Mouse (Mus musculus) WW6 (cell line): ENCODE data around the gene Gpi1.
"Not testable (repeated sequence)": the region's sequence is repeated elsewhere in the genome, so short reads cannot be mapped to it uniquely, and the experiment has no call there.

Experiments used
- DNase-seq: peaks from one replicate; pipeline ENCODE4 v3.0.0-alpha.2; 2013; ENCODE audit warnings: low read depth, low spot score

The Gpi1 gene

GRCm38 (mm10) chr7:34189376-34189989 lies 40.7 kb downstream of the Gpi1 start:
- no peak for DNase-seq

GRCm38 (mm10) chr7:34183794-34184193 lies 46.3 kb downstream of the Gpi1 start:
- DNase-seq: no peak

DNA sequence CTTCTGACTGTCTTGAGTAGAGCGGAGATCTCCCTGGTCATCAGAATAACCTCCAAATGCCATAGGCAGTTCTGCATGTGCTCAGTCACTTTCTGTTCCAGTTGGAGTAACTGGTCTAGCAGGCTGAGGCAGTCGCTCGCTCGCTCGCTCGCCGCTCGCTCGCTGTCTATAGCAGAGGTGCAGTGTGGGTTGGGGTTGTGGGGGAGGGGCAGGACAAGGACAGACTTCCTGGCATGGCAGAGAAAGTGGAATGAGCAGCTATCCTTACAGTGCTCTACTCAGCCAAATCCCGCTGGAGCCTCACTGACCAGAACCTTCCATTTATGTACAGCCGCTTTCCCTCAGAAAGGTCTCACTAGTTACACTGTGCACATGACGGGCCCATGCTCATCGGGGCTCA lies 46.8 kb downstream of the Gpi1 start:
- DNase-seq: no peak

- not testable (repeated sequence) for DNase-seq
These were observed 53.9 kb downstream of the Gpi1 start for GRCm38 (mm10) chr7:34176241-34176640.

DNA sequence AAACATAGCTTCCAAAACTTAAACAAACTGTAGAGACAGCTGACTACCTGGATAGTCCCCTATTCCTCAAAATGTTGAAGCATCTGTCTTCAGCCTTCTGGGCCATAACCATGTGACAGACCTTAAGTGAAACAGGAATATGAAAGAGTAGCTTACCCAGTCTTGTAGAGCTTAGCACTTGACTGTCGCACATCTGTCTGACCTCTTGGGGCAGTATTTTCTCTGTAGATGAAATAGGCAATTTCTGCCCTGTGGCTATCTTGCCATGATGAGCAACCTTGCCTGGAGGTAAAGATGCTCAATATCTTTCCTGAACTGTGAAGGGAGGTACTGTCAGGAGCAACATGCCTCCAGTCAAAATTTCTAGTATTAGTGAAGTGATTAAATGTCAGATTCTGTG lies 57.9 kb downstream of the Gpi1 start:
- DNase-seq: no peak

GRCm38 (mm10) chr7:34169454-34169853 lies 60.7 kb downstream of the Gpi1 start, which contains the start of gene Uba2:
Gene Uba2 (minus strand): TSS chr7:34169599.
- DNase-seq: no peak

DNA sequence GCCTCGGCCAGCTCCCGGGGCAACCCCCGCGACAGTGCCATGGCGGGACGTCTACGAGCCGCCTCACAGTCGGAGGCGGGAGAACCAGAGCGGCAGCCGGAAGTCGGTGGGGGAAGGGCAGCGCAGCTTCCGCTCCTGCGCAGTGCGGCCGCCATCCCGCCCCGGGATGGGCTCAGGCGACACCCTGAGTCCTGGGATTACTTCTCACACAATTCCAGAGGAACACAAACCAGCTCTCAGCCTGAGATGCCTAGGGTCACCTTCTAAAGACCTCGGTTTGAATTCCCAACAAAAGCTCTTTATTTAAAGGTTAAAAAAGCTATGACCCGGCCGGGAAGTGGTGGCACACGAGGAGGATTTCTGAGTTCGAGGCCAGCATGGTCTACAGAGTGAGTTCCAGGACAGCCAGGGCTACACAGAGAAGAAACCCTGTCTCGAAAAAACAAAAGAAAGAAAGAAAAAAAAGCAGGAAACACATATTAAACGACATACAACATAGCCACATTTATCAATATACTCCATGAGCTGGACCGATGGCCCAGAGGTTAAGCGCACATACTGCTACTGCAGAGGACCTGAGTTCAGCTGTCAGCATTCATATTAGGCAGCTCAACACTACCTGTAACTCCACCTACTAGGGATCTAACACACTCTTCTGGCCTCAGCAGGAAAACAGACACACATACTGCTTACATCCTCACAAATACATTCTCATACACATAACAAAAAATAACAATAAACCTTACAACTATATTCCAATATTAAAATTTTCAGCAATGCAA lies 61.5 kb downstream of the Gpi1 start:
- peak; percentile 80 for DNase-seq

DNA sequence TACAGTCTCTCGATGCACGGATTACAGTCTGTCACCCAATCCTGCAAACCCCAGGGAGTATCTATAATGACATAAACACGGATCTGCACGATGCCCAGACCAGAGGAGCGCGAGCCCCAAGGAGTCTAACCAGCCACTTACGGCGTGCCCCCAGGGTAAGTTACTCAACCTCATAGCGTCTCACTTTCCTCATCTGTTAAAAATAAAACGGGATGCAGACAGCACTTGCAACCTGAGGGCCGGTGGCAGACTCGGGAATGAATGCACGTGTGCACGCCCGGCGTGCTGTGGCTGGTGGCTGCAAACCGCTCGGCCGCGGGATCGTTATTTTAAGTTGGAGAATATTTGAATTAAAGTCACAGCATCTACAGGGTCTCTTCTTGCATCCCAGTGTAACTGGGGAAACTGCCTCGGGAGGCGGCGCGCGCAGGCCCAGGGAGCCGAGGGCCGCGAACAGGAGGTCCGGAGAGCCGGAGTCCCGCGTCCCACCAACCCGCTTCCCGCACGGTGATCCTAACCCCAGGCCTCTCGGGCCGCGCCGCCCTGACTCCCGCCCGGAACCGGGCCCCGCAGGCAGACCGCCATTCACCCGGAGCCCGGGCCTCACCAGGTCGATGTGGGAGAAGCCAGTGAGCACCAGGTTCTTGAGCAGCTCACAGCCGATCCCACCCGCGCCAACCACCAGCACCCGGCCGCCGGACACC lies 62.2 kb downstream of the Gpi1 start:
- DNase-seq: no peak

- DNase-seq: no peak
These were observed 63.3 kb downstream of the Gpi1 start for GRCm38 (mm10) chr7:34166850-34167249.

DNA sequence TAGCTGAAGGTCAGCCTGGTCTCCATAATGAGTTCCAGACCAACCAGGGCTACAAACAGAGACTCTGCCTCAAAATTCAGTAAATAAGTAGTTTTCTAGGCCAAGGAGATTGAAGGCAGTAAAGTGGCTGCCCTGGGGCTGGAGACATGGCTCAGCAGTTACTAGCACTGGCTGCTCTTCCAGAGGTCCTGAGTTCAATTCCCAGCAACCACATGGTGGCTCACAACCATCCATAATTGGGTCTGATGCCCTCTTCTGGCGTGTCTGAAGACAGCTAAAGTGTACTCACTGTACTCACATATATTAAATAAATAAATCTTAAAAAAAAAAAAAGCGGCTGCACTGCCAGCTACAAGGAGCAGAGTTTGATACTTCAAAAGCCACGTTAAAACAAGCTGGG lies 64.1 kb downstream of the Gpi1 start:
- no peak for DNase-seq

DNA sequence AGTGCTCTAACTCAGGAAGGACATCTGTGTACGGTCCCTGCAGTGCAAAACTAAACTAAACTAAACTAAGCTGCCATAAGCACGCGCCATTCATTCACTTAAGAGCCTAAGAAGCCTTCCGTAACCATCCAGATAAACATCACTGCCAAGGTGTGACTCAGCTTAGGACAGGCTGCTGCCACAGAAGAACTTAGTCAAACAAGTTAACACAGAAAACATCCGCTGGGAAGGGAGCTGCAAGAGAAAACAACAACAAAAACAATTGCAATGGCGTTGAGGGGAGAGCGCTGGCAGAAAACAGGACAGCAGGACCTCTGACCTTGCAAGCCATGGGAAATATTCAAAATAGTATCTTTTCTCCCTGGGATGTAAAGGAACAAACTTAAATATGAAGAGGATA lies 65.5 kb downstream of the Gpi1 start:
- DNase-seq: no peak

- no peak for DNase-seq
These were observed 71.0 kb downstream of the Gpi1 start for GRCm38 (mm10) chr7:34159167-34159566.

DNA sequence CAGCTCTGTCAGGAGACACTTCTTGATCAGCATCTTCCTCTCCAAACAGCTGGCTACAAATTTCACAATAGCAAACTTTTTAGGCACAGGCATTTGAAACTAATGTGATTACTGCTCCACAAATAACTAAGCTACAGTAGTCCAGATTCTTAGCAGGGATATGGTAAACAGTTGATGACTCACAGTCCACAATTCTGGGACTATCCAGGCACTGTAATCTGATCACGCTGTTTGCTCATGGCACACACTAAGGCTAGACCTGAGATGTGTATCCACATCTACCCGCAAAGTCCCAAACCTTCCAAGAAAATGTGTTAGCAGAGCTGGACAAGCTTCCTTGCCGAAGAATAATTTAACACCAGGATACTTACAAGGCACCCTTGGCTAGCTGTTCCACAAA lies 72.1 kb downstream of the Gpi1 start:
- no peak for DNase-seq
